Mouse (Mus musculus): ENCODE measurements around the gene Pik3r6.

- TF ChIP-seq CTCF (IDR thresholded peaks at IDR 0.05 in 2 of 3, conservative IDR thresholded peaks at IDR 0.05 in 1 of 3; ENCODE audit: control insufficient read depth in 1 of 3, insufficient read depth in 1 of 3, low read depth in 2 of 3, low read length in 3 of 3, poor library complexity in 1 of 3, severe bottlenecking in 1 of 3) (peak in 2 of 3 experiments; percentile 56 to 86), UBTF (IDR thresholded peaks at IDR 0.05; ENCODE audit: borderline replicate concordance, insufficient read depth, low read depth, low read length) (no peak), ELF1 (IDR thresholded peaks at IDR 0.05; ENCODE audit: low read depth, low read length) (no peak), TAL1 (IDR thresholded peaks at IDR 0.05; ENCODE audit: low read length) (no peak), GATA1 (IDR thresholded peaks at IDR 0.05; ENCODE audit: low read depth, low read length) (peak; percentile 91), POLR2A (IDR thresholded peaks at IDR 0.05; ENCODE audit: control insufficient read depth in 1 of 2, insufficient read depth in 1 of 2, low read depth in 1 of 2, low read length in 2 of 2, poor library complexity in 1 of 2) (no peak), EP300 (IDR thresholded peaks at IDR 0.05; ENCODE audit: low read depth in 1 of 2, low read length in 2 of 2) (peak; percentile 50 to 58), MAX (IDR thresholded peaks at IDR 0.05; ENCODE audit: low read length) (no peak), RCOR1 (IDR thresholded peaks at IDR 0.05; ENCODE audit: low read depth, low read length) (peak; percentile 90), POLR2AphosphoS2 (IDR thresholded peaks at IDR 0.05; ENCODE audit: low read length) (no peak)
These were observed 17.4 kb upstream of the Pik3r6 start for GRCm38 (mm10) chr11:68485206-68485942.
